Mouse (Mus musculus) left cerebral cortex, adult 11 months (tissue): Measurements from ENCODE around the gene Defb25.
"Not testable (repeated sequence)": the region's sequence is repeated elsewhere in the genome, so short reads cannot be mapped to it uniquely, and the experiment has no call there.

Experiments used
- DNase-seq: peaks from one replicate; pipeline ENCODE4 v3.0.0; 2022; ENCODE audit warnings: low spot score

The Defb25 gene

DNA sequence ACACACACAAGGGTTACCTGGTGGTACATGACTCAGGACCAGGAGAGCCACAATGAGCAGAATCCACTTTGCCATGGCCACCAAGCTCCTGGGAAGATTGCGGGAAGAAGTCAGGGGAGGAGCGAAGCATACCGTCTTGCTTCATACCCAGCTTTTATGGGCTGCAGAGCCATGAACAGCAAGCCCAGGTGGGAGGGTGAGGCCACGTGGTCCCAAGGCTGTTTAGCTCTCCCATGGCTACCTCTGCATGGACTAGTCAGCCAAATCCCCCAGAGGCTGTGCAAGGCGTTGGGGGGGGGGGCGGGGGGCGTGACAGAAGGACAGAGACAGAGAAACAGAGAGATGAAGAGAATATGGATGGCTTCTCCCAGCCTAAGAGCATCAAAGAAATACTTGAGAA is at the start of gene Defb25:
TSS of gene Defb25 (minus strand) at position 101 of the 400 bp plus-strand sequence.
- DNase-seq: no peak

DNA sequence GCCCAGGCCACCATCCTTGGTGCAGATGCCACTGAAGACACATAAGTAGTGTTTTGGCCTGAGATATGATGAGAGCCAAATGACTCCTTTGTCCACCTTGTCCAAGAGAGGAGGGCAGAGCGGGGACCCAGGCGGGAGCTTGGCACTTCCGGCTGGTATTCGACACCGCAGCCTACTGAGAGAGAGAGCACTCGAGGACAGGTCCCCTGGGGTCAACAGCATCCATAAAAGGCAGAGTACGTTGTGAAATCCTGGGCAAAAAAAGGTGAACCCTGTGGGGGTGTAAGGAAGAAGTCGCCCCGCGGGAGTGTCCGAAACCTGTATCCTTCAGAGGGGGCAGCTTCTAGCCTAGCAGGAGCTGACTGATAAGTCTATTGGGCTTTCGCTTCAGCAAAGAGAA is 49.3 kb upstream of the Defb25 start:
- DNase-seq: no peak

GRCm38 (mm10) chr2:152671642-152671999 is 48.8 kb upstream of the Defb25 start:
- no peak for DNase-seq

- DNase-seq: no peak
Measured at GRCm38 (mm10) chr2:152670983-152671641, 48.3 kb upstream of the Defb25 start.

- DNase-seq: no peak
Measured at GRCm38 (mm10) chr2:152669639-152670484, 47.0 kb upstream of the Defb25 start.

DNA sequence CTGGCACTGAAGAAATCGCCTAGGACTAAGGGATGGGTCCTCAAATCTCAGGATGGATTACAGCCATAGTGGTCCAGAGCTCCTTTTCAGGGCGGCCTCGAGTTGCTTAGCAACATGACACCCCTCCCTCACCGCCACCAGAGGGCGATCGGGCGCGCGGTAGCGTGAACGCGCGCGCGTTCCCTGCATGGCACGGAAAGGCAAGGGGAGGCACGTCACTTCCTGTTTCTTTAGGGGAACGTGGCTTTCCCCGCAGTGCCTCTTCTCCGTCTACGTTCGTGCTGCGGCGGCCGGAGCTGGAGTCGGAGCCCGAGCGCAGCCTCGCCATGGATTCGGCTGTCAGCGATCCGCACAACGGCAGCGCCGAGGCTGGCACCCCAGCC is 46.4 kb upstream of the Defb25 start, which contains the start of gene H13:
TSS of gene H13 (plus strand) at position 206 of the 383 bp plus-strand sequence.
- DNase-seq: peak; percentile 84

- not testable (repeated sequence) for DNase-seq
Measured at GRCm38 (mm10) chr2:152666191-152666590, 43.3 kb upstream of the Defb25 start.

DNA sequence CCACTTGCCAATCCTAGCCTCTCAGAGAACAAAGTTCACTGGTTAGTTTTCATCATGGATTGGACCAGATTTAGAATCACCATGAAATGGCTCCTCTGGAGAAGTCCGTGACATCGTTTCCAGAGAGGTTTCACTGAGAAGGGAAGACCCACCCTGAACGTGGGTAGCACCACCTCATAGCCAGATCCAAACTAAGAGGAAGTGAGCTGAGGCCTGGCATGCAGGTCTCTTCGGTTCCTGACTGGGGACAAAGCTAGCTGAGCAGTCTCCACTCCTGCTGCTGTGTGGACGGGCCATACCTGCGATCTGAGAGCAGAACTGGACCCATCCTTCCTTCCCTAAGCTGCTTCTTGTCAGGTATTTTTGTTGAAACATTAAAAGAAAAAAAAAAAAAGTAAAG is 38.3 kb upstream of the Defb25 start:
- no peak for DNase-seq

DNA sequence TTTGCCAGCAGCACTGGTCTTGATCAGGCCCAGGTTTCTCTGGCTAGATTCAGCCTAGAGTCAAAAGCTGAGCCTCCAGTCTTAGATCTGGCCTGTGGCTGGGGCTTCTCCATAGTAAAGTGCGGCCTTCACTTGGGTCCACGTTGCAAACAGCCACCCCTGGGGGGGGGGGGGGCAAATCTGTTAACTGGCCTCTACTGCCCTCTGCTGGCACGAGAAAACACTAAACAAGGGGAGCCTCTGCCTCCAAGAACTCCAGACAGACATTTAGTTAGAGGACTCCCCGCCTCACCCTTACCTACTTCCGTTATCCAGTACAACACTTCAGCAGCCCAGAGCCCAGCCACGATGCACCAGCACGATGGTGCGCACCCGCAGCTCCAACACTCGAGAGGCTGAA is 34.5 kb upstream of the Defb25 start:
- DNase-seq: no peak

DNA sequence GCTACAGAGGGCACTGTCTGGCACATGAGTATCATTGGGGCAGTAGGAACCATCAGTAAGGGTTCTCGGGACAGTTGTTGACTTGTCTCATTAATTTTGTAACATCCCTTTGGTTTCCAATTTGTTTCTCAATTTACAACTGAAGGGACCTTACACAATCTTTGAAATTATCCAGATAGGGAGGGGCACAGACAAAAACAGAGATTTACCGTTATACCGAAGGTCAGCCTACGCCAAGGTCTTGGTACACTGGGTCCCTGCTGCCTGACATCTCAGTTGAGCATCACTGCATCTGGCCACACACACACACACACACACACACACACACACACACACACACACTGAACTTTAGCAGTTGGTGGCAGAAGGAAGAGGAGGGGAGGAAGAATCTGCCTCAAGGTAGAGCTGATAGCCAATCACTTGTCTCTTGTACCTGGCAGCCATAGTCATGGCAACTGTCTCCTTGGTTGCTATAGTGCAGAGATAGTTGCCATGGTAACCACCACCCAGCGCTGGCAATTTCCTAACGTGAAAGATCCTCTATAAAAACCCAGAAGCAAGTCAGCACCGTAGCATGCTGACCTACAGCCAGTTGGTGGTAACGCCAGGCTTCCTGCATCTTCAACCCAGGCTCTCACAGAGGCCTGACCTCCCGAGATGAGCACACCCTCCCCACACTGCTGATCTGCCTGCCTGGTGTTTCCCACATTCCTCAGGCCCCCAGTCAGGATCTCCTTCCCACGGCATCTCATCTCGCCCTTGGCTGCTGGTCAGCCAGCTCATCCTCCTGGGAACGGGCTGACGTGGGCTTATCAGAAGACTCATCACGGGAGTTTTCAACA is 31.2 kb upstream of the Defb25 start:
- DNase-seq: peak; percentile 86

DNA sequence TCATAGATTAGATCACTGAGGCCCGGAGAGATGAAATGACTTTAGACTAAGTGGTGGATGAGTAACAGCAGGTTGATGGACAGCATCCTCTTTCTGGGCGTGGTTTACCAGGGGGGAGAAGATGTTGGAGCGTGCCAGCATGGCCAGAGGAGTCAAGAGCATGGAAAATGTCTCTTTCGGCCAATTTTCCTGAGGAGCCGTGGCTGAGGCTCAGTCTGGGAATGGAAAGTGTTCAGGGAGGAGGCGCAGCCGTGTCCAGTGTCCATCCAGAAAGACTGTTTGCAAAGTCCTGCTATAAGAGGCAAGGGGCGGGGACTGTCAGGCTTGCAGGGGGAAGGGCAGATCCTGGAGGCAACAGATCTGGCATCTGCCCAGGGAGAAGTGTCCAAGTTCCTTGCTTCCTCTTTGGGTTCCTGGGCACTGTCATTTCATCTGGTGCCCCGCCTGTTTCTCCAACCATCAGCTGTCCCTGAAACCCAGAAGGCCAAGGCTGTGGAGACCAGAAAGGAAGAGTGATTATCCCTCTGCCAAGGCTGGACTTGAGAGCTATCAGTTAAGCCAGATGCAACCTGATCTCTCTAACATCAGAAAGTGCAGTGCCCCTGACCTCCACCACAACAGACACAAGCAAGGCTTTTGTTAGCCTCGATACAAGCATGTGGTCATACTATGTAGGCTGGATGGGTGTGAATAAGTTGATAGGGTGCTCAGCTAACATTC is 30.2 kb upstream of the Defb25 start:
- DNase-seq: no peak

GRCm38 (mm10) chr2:152639406-152640113 is 16.7 kb upstream of the Defb25 start:
- no peak for DNase-seq

GRCm38 (mm10) chr2:152638865-152639264 is 16.0 kb upstream of the Defb25 start:
- no peak for DNase-seq

- no peak for DNase-seq
Measured at GRCm38 (mm10) chr2:152637381-152637780, 14.5 kb upstream of the Defb25 start.

GRCm38 (mm10) chr2:152637006-152637322 is 14.1 kb upstream of the Defb25 start:
- DNase-seq: no peak

- no peak for DNase-seq
Measured at GRCm38 (mm10) chr2:152636246-152637005, 13.6 kb upstream of the Defb25 start.

DNA sequence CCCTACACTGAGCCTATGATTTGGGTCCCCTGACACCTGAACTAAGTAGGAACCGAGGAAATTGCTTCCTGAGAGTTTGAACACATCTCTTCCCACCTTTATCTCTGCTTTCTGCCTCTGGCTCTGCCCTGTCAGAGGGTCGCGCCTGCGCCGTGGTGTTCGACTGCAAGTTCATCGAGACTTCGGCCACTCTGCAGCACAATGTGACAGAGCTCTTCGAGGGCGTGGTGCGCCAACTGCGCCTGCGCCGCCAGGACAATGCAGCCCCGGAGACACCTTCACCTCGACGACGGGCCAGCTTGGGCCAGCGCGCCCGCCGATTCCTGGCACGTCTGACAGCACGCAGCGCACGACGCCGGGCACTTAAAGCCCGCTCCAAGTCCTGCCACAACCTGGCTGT is 11.5 kb upstream of the Defb25 start:
- no peak for DNase-seq

DNA sequence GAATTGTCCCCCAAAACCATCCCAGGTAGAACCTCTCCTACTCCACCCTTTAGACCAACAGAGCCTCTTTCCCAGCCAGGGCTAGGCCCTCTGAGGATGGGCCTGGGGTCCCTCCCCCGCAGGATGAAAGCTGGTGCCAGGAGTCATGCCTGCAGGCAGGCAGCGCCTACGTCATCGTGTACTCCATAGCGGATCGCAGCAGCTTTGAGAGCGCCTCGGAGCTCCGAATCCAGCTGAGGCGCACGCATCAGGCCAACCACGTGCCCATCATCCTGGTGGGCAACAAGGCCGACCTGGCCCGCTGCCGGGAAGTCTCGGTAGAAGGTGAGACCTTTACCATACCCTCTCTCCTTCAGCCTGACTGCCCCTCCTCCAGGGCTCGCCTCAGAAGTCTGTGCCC is 10.5 kb upstream of the Defb25 start:
- no peak for DNase-seq

- DNase-seq: no peak
Measured at GRCm38 (mm10) chr2:152629904-152630303, 7.1 kb upstream of the Defb25 start.

GRCm38 (mm10) chr2:152629239-152629638 is 6.4 kb upstream of the Defb25 start:
- no peak for DNase-seq

DNA sequence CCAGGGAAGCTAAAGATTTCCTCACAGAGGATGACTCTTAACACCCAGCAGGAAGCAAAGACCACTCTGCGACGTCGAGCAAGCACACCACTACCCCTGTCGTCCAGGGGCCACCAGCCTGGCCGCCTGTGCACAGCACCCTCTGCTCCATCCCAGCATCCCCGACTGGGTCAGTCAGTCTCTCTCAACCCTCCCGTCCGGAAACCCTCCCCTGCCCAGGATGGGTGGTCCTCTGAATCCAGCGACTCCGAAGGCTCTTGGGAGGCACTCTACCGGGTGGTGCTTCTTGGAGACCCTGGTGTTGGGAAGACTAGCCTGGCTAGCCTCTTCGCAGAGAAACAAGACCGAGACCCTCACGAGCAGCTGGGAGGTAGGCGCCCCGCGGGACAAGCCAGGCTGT is 5.2 kb upstream of the Defb25 start:
- no peak for DNase-seq
